Mouse (Mus musculus): ENCODE data around the gene Trim29. TPM values are rescaled to one million over a fixed set of nuclear protein-coding genes. Genes with fewer than 3 reads are reported as not detected.

The Trim29 gene
- total RNA-seq, 2 experiments from 2014 or later = not detected

DNA sequence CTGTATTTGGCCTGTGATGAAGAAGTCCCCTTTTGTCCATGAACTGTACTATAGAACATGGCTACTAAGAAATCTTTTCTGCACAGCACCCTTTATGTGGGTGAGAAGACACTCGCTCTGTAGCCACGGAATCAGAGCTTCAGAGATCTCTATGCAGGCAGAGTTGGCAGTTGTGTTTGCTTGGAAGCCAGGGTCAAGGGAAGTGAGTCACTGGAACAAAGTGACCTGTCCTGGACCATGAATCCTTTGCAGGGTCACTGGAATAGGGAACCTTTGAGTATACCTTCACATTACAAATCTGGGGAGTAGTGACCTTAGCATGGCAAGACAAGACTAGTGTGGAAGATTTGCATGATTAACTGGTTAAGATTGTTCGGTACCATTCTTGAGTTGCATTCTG, 58.1 kb downstream of the Trim29 start:
- no peak for ATAC-seq (ENCODE audit: poor library complexity, severe bottlenecking)

DNA sequence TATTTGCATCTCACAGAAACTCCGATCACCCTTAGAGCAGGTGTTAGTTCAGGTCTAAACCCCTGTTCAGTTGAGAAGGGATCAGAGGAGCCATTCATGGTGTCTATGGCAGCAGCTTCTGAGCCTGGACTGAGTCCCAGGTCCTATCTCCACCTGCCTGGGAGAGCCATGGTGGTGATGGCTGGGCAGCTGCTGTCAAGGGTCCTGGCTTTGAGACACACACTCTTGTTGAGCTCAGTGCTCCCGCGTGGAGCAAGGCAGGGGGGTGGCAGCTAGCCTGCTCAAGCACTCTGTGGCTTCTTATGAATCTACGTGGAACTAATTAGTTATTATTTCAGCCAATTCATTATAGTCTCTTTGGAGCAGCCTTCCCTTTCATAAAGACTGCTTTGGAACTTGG, 73.2 kb downstream of the Trim29 start:
- no peak for ATAC-seq (ENCODE audit: poor library complexity, severe bottlenecking)

DNA sequence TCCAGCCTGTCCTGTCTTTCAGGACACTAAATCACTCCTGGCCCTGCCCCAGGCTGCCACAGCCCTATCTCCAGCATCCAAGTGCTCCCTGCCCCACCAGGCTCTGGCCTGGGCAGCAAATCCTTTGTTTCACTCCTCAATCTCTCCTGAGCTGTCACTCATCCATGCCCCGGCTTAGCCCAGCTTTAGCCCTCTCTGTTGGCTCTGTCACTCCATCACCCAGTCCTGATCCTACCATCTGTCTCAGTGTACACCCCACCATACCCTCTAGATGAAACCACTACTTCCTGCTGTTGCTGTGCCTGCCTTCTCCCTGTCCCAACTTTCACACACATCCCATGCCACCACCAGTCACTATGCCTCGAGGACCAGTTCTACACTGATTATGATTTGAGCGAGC, 73.8 kb downstream of the Trim29 start:
- no peak for ATAC-seq (ENCODE audit: poor library complexity, severe bottlenecking)

Other genes with a start within 250 kb of the Trim29 start
- 0.78 and 1.9 TPM in 2 replicates for gene Arhgef12, start 203.6 kb upstream of the Trim29 start, total RNA-seq (2015)
- gene Arhgef12, start 203.6 kb upstream of the Trim29 start, total RNA-seq (2017) = 1.1 and 5.7 TPM in 2 replicates
- not detected in 2 replicates for gene Tmem136, start 194.3 kb upstream of the Trim29 start, total RNA-seq (2015)
- not detected in 2 replicates for gene Tmem136, start 194.3 kb upstream of the Trim29 start, total RNA-seq (2017)
- not detected in 2 replicates for gene Pou2f3, start 100.5 kb upstream of the Trim29 start, total RNA-seq (2015)
- not detected in 2 replicates for gene Pou2f3, start 100.5 kb upstream of the Trim29 start, total RNA-seq (2017)
- 7.0 and 7.2 TPM in 2 replicates for gene Oaf, start 70.9 kb upstream of the Trim29 start, total RNA-seq (2015)
- 3.2 and 3.7 TPM in 2 replicates for gene Oaf, start 70.9 kb upstream of the Trim29 start, total RNA-seq (2017)